13 mouse cellular contexts compared by ENCODE assay signal in genomic region chr5:45627771-45628170, GRCm38 (mm10). TPM values are rescaled to one million over a fixed set of nuclear protein-coding genes. Genes with fewer than 3 reads are reported as not detected.
DNase-seq lines count a peak whose midpoint lies in the region; ATAC-seq and TF ChIP-seq lines count a peak whose summit lies in the region.
"Had no signal": no experiment of that assay in that cellular context is flagged by ENCODE, and none has a peak within 500 bp of the region (broad histone marks: within the 10 kb centered on the region; RNA-seq: fewer than 3 reads in every experiment).

No protein-coding gene starts in this region.

- DNase-seq in gastrocnemius, adult 2 months, result no peak
- DNase-seq in gastrocnemius, postnatal 25 days, result no peak
- peak; percentile 60 for DNase-seq in MN1 (ENCODE audit: low spot score)
- DNase-seq in cerebellum, adult 2 months, result peak; percentile 35 to 80
- no peak for DNase-seq in kidney, postnatal 14 days
- DNase-seq in thymus, postnatal 10 days (ENCODE audit: low spot score in 2 of 2), result no peak
- DNase-seq: adrenal gland, postnatal 25 days; kidney, adult 18-20 months had no signal

- H3K9ac ChIP-seq in intestine, embryonic 16.5 days (ENCODE audit: low read depth, low read length), result no peak overlapping the region
- H3K9ac ChIP-seq: liver, embryonic 15.5 days had no signal

- H3K27ac ChIP-seq in gastrocnemius, adult 2 months, result no peak overlapping the region
- H3K27ac ChIP-seq in cerebellum, adult 2 months (ENCODE audit: insufficient read depth, low read length), result peak overlapping the region; percentile 84
- H3K27ac ChIP-seq in intestine, embryonic 16.5 days (ENCODE audit: low read length), result no peak overlapping the region
- H3K27ac ChIP-seq: liver, embryonic 15.5 days had no signal

- no peaks in the 10 kb centered on the region for H3K27me3 ChIP-seq in cerebellum, adult 2 months (ENCODE audit: control insufficient read depth, insufficient read depth, low read length)
- H3K27me3 ChIP-seq in intestine, embryonic 16.5 days (replicated peaks; ENCODE audit: control insufficient read depth, insufficient read depth, low read length), result no peaks in the 10 kb centered on the region
- H3K27me3 ChIP-seq: liver, embryonic 15.5 days had no signal

- peak; percentile 1; the same call in 1 of the 2 replicates for TF ChIP-seq CTCF in gastrocnemius, adult 2 months (IDR thresholded peaks at IDR 0.05)
- peak; percentile 22; the same call in 1 of the 2 replicates for TF ChIP-seq CTCF in cerebellum, adult 2 months (IDR thresholded peaks at IDR 0.05; ENCODE audit: borderline replicate concordance, insufficient read depth, low read depth, low read length)

- no peaks in the 10 kb centered on the region for H3K36me3 ChIP-seq in intestine, embryonic 16.5 days (ENCODE audit: control insufficient read depth, insufficient read depth, low read length)
- H3K36me3 ChIP-seq: liver, embryonic 15.5 days had no signal

- peak; percentile 38; the same call in 1 of the 2 replicates for ATAC-seq in intestine, embryonic 16.5 days
- no peak for ATAC-seq in megakaryocyte progenitor cell, adult 5-6 weeks (replicated peaks; ENCODE audit: poor library complexity)
- ATAC-seq: Patski had no signal

- H3K4me3 ChIP-seq in gastrocnemius, adult 2 months, result no peak overlapping the region
- no peak overlapping the region for H3K4me3 ChIP-seq in cerebellum, adult 2 months (replicated peaks; ENCODE audit: insufficient read depth, low read depth, low read length)
- H3K4me3 ChIP-seq in intestine, embryonic 16.5 days (ENCODE audit: low read length), result no peak overlapping the region
- H3K4me3 ChIP-seq: liver, embryonic 15.5 days had no signal

- TF ChIP-seq POLR2A in cerebellum, adult 2 months (IDR thresholded peaks at IDR 0.05; ENCODE audit: borderline replicate concordance, insufficient read depth, low read length), result no peak

- no peak overlapping the region for H3K4me2 ChIP-seq in intestine, embryonic 16.5 days (ENCODE audit: low read depth, low read length)
- H3K4me2 ChIP-seq: liver, embryonic 15.5 days had no signal

- 4% methylated on average over 1 of the region's 1 CpGs for WGBS in cerebellum, adult 2 months
- WGBS in intestine, embryonic 16.5 days, result 70% methylated on average over 1 of the region's 1 CpGs

- no peaks in the 10 kb centered on the region for H3K9me3 ChIP-seq in intestine, embryonic 16.5 days (ENCODE audit: control insufficient read depth, low read length)
- H3K9me3 ChIP-seq: liver, embryonic 15.5 days had no signal

- H3K4me1 ChIP-seq in cerebellum, adult 2 months (ENCODE audit: control insufficient read depth, insufficient read depth, low read length), result peaks cover 16% of the 10 kb centered on the region; the same call in 1 of the 2 replicates
- H3K4me1 ChIP-seq in intestine, embryonic 16.5 days (ENCODE audit: control insufficient read depth, insufficient read depth, low read length), result no peaks in the 10 kb centered on the region
- H3K4me1 ChIP-seq: liver, embryonic 15.5 days had no signal

- intact Hi-C loops in gastrocnemius, adult 2 months (cut with DNase I), result no loop called here

RNA-seq across cellular contexts. Expression of gene Fam184b, which starts 11.6 kb away (rescaled TPM):
- total RNA-seq in gastrocnemius, adult 2 months (2021), result under 1 TPM; 0.41 to 0.61 TPM
- under 1 TPM; 0.27 to 0.46 TPM for total RNA-seq in gastrocnemius, postnatal 25 days (2021)
- 6.4 and 6.9 TPM in 2 replicates for polyA plus RNA-seq in cerebellum, adult 2 months (2012; rRNA removed)
- 2.6 and 2.9 TPM in 2 replicates for polyA plus RNA-seq in intestine, embryonic 16.5 days (2015; fragmentation: Nextera tagmentation; extraction: Ambion mirVana)
- total RNA-seq in megakaryocyte progenitor cell, adult 5-6 weeks (2015), result not detected in 2 replicates
- not detected in 2 replicates for total RNA-seq in megakaryocyte progenitor cell, adult 5-6 weeks (2017)
- total RNA-seq: neutrophil, adult 5-6 weeks had no signal

RNA-seq across cellular contexts. Expression of gene Ncapg, which starts 41.9 kb away (rescaled TPM):
- total RNA-seq in gastrocnemius, adult 2 months (2021), result not detected
- total RNA-seq in gastrocnemius, postnatal 25 days (2021), result under 1 TPM; 0.19 to 0.28 TPM
- polyA plus RNA-seq in cerebellum, adult 2 months (2012; rRNA removed), result 0.10 and 0.11 TPM in 2 replicates
- polyA plus RNA-seq in intestine, embryonic 16.5 days (2015; fragmentation: Nextera tagmentation; extraction: Ambion mirVana), result 33.9 and 37.0 TPM in 2 replicates
- total RNA-seq in megakaryocyte progenitor cell, adult 5-6 weeks (2015), result 76.7 and 107 TPM in 2 replicates
- total RNA-seq in megakaryocyte progenitor cell, adult 5-6 weeks (2017), result 70.5 and 82.4 TPM in 2 replicates

Comparison
In these comparisons a context has a peak if more than half of its experiments do, and no peak if none do; other contexts are left out.
1. DNase-seq: peak in MN1 (single experiment) and cerebellum, adult 2 months (2 of 2); none in gastrocnemius, adult 2 months (single experiment), gastrocnemius, postnatal 25 days (single experiment), kidney, postnatal 14 days (single experiment) and thymus, postnatal 10 days (0 of 2).
2. RNA of gene Ncapg, which starts 41.9 kb away (total RNA-seq): 70.5 to 107 TPM in megakaryocyte progenitor cell, adult 5-6 weeks; 0.19 to 0.28 TPM in gastrocnemius, postnatal 25 days and not detected in gastrocnemius, adult 2 months; every median in the first group is over 10 times any median in the second.